Mouse (Mus musculus) ovary, postnatal 10 days (tissue): ENCODE results near the gene Cog3.

Experiments
- DNase-seq: peaks from one replicate; pipeline ENCODE4 v3.0.0; 2022; ENCODE audit warnings: low spot score

Gene Cog3

DNA sequence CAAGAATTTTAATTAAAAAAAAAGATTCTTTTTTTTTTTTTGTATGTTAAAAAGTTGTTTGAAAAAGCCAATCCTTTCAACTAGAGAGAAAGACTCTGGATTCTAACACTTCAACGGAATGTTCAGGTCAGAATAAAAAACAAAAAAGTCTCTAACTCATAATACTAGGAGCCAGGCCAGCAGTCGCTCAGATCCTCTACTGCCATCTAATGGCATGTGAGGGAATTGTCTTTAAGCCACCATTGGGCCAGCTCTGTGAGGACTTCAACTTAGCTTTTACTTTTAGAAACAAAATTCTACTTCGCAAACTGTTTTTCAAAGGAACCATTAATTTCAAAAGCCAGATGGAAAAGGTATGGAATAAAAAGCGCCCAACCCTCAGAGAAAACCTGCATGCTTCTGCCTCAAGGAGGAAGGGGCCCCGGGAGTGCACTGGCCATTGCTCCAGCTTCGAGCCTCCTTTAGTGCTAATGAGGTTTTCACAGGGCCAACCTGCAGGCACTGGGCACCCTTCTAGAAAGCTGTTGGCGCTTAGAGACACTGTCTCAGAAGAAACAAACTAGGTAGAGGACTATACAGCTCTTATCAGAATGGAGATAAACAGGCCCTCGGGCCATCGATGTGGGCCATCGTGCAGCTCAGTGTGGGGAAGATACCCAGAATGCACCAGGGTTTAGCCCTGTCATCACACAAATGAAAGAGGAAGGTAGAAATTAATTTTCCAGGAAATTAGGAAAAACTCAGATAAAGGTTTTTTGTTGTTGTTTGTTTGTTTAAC lies 6.9 kb upstream of the Cog3 start:
- no peak for DNase-seq

DNA sequence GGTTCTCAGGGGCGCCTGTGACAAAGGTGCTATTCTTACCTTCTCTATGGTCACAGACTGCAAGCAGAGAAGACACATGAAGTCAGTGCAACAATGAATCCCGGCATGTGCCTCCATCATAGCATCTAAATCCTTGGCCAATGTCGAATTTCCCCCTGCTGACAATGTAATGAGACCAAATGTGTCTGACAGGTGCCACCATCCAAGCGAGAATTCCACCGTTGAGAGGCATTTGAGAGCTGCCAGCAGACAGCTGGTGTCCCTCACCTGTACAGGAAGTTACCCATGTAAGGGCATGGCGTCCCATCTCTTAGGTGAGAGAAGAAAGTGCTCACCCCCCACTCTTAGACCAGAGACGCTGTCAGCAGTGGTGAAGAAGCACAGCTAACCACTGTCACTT lies 4.1 kb upstream of the Cog3 start:
- DNase-seq = no peak

DNA sequence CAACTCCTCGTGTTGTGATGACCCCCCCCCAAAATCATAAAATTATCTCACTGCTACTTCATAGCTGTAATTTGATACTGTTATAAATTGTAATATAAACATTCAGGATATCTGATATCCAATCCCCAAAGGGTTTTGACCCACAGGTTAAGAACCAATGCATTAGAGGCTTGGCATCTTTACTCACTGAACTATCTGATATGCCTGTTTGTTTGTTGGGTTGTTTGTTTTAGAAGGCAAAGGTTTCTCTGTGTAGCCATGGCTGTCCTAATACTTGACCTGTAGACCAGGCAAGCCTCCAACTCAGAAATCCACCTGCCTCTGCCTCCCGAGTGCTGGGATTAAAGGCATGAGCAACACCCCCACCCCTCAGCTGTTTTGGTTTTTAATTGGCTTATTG lies 3.5 kb upstream of the Cog3 start:
- DNase-seq = no peak

DNA sequence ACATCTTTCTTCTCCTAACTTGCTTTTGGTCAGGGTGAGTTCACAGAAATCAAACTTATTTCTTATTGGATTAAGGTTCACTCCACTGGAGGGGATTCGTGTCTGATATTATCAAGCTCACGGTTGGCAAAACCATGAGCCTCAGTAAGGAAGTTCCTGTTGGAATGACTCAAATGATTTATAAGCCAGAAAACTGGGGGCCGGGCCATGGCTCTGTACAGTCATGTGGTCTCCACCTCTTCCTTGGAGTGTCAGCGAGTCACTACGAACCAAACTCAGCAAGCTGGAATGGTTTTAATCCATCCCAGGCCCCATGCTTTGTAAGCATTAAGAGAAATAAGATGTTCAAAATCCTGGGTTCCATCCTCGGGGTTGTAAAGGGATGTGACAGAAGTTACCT lies 2.7 kb upstream of the Cog3 start:
- no peak for DNase-seq

DNA sequence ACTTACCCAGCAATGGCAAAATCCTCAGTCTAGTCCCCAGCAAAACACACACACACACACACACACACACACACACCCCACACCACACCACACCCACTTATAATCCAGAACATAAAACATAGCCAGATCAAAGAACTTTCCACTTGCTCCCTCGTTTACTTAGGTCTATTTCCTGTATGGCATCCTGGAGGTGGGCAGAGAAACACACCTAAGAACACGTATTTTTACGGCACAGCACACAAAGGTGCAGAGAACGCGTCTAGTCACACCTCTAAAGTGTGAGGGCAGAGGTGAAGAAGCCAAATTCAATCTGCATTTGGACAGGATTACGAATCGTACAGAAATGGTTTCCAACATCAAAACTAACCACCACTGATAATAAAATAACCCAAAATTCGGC lies 1.1 kb downstream of the Cog3 start:
- DNase-seq = no peak

DNA sequence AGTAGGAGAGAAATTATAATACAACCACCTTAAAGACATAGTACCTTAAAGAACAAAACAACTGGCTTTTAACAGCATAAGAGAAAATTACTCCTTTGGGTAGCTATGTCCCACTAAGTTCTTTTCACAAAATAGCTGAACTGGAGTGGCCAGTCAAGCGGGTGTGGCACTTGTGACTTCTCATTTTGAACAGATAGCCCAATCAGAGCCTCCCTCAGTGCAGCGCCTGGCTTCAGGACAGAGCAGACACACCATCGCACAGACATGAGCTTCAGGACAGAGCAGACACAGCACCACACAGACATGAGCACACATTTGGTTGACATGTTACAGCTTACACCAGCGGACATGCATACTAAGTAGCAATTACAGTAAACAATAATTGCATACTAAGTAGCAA lies 3.3 kb downstream of the Cog3 start:
- no peak for DNase-seq

DNA sequence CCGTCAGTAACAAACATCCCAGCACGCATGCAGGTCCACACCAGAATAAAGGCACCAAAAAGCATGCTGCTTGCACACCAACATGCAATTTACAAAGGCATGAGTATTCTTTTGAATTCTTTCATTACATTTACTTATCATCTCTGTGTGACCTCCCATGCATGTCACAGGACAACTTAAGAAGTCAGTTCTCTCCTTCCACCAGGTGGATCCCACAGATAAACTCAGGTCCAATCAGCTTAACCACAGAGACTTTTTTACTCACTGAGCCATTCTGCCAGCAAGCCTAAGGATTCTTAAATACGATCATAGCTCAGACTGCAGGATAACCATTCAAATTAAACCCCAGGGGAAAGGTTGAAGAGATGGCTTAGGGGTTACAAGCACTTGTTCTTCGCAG lies 5.2 kb downstream of the Cog3 start:
- no peak for DNase-seq

DNA sequence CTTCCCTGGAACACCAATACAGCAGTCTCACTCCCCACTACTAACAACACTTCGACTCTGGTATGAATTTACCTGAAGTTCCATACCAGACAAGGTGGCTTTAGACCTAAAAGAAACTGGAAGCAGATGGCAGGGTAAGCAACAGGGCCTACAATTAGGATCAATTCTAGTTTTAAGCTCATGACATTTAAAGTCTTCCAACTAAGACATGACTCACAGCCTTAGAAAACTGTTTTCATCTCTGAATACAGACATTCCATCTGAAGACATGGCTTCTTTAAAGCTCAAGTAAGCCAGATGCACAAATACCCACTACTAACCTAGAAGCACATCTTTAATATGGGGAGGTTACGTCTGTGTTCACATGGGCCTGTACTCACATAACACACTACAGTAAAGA lies 6.4 kb downstream of the Cog3 start:
- DNase-seq = no peak

DNA sequence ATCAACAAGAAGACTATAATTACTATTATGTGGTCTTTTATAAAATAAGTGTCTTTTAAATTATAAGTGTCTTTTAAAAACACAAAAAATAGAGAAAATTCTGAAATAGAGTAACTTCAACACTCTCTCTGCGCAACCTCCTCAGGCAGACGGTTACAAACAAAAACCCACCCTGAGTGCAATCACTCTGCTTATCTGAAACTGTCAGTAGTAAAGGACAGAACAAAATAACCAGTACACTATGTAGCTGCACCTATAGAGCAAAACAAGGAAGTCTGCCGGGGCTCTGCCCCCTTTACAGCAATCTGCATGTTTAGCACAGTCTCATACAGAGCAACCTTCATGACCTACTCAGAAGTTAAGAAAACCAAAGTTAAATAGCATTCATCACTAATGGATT lies 12.4 kb downstream of the Cog3 start:
- DNase-seq = no peak

DNA sequence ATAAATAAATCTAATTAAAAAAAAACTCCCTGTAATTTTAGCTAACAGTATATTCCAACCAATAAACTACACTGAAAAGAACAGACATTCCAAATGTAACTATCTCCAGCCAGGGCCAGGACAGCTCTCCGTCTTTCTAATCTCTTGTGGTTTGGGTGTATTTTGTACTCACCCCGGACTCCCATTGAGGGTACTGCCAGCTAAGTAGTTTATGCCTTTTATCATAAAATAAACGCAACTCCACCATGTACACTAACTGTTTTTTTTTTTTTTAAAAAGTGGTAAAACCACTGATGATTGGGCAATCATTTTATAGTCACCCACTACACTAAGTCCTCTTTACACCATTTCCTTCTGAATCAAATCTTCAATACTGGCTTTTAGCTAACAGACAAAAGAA lies 18.7 kb downstream of the Cog3 start:
- DNase-seq = no peak

DNA sequence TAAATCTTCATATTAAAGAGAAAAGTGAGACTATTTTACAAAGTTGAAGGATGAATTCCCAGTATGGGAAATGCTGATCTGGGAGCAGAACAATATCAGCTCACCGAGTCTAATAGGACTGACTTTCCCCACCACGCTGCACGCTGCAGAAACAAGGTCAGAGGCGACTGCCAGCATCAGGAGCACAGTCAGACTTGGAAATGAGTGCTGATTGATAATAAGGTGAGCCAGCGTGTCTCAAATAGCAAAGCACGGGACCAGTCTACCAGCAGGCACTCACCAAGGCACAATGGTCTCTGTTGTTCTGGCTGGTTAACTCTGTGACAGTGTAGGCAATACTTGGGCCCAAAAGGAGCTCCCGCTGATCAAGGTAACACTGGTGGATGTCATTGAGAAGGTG lies 21.7 kb downstream of the Cog3 start:
- DNase-seq = no peak

DNA sequence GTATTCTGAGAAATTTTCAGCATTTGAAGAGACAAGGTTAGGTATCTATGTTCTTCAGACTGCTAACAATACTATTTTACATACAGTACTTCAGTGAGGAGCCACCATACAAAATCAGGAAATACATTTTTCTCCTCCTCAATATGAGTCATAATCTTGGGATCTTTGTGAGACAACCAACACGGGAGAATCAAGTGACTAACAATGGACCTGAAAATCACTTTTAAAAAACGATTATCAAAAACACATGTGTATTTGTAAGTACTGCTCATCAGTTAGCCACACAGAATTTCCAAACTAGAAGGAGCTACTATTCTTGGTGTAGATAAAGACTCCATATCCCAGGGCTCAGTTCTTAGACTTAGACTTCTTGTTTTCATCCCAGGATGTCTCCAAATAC lies 23.0 kb downstream of the Cog3 start:
- DNase-seq = no peak

DNA sequence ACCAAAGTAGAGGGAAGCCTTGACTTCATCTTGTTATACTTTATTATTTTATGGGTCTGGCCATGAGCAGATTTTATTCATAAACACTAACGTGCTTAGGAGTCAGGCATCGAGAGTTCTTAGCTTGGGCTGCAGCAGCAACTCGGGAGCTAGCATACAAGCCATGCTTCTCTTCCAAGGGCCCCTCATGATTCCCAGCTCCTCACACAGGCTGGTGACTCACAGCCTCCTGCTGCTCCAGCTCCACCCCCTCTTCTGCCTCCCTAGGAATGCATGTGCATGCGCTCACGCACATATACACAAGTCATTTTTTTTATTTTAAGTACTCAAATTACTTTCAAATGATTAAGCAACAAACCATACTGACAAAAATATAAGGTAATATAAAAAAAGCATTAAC lies 26.2 kb downstream of the Cog3 start:
- DNase-seq = no peak

DNA sequence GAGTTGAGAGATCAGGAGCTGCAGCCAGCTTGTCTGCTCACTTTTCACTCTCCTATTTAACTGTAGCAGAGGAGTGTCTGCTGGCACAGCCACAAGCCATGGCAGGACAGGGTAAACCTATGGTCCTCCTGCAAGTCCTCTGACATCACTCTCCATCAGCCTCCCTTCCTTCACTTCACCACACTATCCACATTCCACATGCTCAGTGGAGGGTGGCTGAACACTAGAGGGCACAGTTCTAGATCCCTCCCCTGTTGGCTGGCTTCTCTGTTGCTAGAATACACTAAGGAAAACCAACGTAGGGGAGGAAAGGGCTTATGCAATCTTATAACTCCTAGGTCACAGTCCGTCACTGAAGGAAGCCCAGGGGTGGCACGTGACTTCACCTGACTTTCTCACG lies 27.3 kb downstream of the Cog3 start:
- DNase-seq = no peak

DNA sequence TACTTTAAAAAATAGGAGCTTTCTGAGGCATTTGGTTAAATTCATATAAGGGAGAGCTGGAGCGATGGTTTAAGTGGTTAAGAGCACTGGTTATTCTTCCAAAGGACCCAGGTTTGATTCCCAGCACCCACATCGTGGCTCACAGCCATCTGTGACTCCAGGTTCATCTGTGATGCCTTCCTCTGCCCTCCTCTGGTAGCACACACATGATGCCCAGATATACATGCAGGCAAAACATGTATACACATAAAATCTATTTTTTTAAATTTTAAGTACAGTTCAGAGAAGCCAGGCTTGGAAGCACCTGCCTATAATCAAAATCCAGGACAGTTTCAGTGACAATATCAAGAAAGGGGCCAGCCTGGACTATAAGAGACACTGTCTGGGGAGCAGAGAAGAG lies 31.5 kb downstream of the Cog3 start:
- no peak for DNase-seq

DNA sequence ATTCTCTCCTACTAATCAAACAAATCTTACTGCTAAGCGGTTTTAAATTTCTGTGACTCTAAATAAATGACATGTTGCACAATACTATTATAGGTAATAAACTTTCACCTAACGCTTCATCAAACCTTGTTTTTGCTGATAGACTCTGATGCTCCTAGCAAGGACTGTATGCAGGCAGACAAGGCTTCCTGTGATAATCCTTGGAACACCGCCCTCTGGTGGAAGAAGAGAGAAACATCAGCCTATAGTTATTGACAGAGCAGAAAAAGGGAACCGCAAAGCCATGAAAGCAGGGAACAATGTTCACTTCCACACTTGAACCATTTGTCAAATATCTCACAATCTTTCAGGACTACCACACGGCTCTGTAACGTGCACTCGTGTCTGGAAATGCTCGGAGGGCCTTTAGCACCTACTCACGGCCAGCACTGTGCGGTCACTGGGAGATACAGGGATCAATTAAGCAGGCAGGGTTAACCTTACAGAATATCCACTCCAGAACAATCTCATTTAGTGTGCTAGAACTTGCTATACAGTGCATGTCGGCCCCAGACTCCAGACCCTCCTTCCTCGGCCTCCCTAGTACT lies 32.2 kb downstream of the Cog3 start:
- DNase-seq = no peak

DNA sequence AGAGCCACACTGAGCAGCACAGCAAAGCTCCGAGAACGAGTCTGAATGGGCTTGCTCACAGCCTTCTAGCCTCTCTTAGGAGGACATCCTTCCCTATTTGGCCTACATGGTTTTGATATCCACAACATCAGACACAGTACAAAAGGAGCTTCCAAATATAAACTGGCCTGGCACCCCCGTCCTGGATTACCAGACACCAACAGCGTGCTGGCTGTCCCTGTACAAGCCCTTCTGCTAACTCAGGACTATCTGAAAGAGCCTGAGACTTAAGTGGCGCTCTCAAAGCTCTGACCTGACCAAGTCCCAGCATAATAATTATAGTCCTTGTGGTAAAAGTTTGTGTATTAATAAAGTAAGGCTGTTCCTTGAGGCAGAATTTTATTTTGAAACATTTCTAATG lies 34.2 kb downstream of the Cog3 start:
- no peak for DNase-seq

DNA sequence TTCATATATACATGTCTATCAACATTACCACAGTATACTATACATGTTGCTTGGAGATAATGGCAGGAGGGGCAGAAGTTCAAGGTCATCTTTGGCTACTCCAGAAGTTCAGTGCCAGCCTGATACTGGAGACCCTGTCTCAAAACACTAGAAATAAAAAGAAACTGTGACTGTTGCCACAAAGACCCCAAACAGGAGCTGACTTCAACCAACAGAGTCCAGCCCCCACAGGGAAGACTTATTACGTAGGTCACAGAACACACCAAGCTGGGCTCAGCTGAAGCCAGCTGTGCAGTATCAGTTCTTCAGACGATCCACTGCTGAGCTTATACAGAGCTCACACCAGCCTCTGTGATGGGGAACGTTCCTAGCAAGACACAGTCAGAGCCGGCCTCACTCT lies 37.9 kb downstream of the Cog3 start:
- DNase-seq = no peak

DNA sequence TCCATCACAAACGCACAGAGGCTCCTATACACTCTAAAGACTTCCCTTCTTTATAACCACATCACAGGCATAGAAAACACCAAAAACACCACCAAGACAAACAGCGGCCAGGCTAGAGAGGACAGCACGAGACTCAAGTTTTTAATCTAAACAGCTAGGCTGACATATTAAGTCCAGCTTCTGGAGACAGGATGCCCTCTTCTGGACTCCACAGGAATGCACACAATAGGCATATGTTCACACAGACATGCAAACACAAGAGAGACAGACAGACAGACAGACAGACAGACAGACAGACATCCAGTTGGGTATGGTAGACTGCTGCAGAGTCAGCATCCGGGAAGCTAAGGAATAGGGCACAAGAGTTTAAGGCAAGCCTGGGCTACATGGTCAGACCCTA lies 40.7 kb downstream of the Cog3 start:
- no peak for DNase-seq

DNA sequence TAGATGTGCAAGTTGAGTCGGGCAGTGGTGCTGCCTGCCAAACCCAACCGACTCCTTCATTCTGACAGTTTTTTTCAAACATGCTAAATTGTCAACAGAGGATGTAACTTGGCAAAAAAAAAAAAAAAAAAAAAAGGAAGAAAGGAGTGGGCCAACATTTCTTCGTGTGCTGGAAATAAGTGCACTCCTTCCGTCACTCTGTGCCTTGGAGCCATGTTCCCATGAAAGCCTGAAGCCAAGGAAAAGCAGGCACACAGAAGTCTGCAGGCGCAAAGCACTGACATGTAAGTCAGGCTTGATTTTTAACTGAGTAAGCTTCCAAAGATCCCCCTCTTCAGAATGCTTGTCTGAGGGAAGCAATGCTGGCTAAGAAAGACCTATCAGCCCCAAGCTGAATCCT lies 41.6 kb downstream of the Cog3 start:
- no peak for DNase-seq

DNA sequence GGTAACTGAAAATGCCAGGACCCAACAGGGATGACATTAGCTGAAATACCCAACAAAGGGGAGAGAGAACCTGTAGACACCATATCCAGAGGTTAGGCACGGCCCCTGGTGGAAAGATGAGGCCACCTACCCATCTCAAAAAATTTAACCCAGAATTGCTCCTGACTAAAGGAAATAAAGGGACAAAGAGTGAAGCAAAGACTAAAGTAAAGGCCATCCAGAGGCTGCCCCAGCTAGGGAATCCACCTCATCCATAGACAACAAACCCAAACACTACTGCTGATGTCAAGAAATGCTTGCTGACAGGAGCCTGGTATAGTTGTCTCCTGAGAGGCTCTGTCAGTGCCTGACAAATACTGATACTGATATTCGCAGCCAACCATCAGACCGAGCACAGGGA lies 42.6 kb downstream of the Cog3 start:
- DNase-seq = no peak

DNA sequence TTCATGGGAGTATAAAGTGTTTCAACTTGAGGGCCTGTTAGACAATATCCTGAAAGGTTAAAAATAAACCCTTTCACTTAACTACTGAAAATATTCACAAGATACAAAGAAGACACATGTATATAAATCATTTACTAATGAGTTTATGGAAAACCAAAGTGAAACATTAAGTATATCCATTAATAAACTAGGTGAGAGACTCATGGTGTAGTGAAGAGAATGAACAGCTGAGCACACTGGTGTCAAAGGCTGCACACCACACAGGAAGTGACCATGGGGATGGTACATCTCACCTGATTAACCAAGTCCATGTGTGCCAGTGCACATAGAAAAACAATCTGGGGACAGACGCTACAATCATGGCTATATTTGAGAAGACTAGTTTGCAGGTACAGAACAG lies 45.3 kb downstream of the Cog3 start:
- no peak for DNase-seq

DNA sequence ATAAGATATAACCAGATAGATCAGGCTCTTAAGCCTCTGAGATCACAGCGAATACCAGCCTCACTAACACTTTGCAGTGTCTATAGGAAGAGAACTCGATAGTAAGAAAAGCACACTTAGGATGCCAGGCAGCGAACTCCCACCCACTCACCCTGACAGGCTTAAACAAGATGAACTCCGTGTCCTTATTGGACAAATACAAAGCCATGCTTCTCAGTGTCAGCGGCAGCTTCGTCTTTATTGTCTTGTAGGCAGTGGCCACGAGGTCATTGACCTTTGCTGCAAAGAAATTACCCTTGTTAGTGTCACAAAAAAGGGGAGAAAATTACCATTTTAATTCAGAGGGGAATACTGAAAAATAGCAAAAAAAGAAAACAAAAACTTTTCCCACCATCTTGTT lies 46.5 kb downstream of the Cog3 start:
- no peak for DNase-seq

DNA sequence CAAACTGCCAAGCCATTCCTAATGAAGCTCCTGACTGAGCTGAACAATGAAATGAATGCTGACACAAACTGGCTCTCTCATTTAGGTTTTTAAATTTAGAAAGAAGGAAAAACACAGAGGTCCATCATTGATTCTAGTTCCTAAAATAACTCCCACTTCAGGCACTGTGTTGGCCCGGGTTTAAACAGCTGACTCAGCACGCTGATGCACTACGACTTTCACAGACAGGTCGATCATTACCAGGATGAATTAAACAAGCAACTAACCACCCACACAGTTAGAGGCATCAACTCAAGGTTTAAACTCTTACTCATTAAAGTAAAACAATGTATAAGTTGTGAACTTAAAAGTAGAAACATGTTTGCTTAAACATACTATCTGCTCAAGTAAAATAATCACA lies 47.7 kb downstream of the Cog3 start:
- no peak for DNase-seq
